Mouse (Mus musculus): Measurements from ENCODE around the gene Unc79. TPM values are rescaled to one million over a fixed set of nuclear protein-coding genes. Genes with fewer than 3 reads are reported as not detected.

The Unc79 gene
- polyA plus RNA-seq, 1 experiment from 2014 or later = 0.17 TPM

- 34% methylated on average over 4 of the region's 4 CpGs for WGBS
- ATAC-seq (ENCODE audit: low FRiP score, low TSS enrichment) (no peak), DNase-seq (ENCODE audit: low spot score) (no peak)
- Histone ChIP-seq H3K27ac (replicated peaks) (no peak overlapping the region), H3K36me3 (ENCODE audit: control insufficient read depth, insufficient read depth, low read length) (no peaks in the 10 kb centered on the region), H3K4me2 (replicated peaks; ENCODE audit: low read depth) (no peak overlapping the region), H3K9me3 (ENCODE audit: control insufficient read depth, low read length) (no peaks in the 10 kb centered on the region), H3K9ac (ENCODE audit: low read length) (no peak overlapping the region), H3K27me3 (ENCODE audit: control insufficient read depth, insufficient read depth, low read length) (no peaks in the 10 kb centered on the region), H3K4me3 (ENCODE audit: low read depth, low read length) (no peak overlapping the region), H3K4me1 (replicated peaks; ENCODE audit: control insufficient read depth, insufficient read depth) (no peaks in the 10 kb centered on the region)
- TF ChIP-seq CTCF (IDR thresholded peaks at IDR 0.05; ENCODE audit: low read depth) = no peak
- no peak for TF ChIP-seq EP300 (optimal IDR thresholded peaks at IDR 0.05)
These were observed 59.8 kb downstream of the Unc79 start for GRCm38 (mm10) chr12:103008491-103008890.

- ATAC-seq (ENCODE audit: low FRiP score, low TSS enrichment) = no peak
- Histone ChIP-seq H3K9me3 (ENCODE audit: control insufficient read depth, low read length) (no peaks in the 10 kb centered on the region), H3K9ac (ENCODE audit: low read length) (no peak overlapping the region), H3K4me2 (replicated peaks; ENCODE audit: low read depth) (no peak overlapping the region), H3K4me3 (ENCODE audit: low read depth, low read length) (no peak overlapping the region), H3K36me3 (ENCODE audit: control insufficient read depth, insufficient read depth, low read length) (no peaks in the 10 kb centered on the region), H3K4me1 (replicated peaks; ENCODE audit: control insufficient read depth, insufficient read depth) (no peaks in the 10 kb centered on the region), H3K27me3 (ENCODE audit: control insufficient read depth, insufficient read depth, low read length) (no peaks in the 10 kb centered on the region), H3K27ac (replicated peaks) (no peak overlapping the region)
- TF ChIP-seq EP300 (optimal IDR thresholded peaks at IDR 0.05) = no peak
- WGBS = 88% methylated on average over 12 of the region's 12 CpGs
- no peak for DNase-seq (ENCODE audit: low spot score)
These were observed 69.5 kb downstream of the Unc79 start for GRCm38 (mm10) chr12:103018161-103018560.

GRCm38 (mm10) chr12:103036692-103037091, 88.0 kb downstream of the Unc79 start:
- TF ChIP-seq EP300 (optimal IDR thresholded peaks at IDR 0.05) (no peak), CTCF (IDR thresholded peaks at IDR 0.05; ENCODE audit: low read depth) (no peak)
- no peak for ATAC-seq (ENCODE audit: low FRiP score, low TSS enrichment)
- H3K36me3 ChIP-seq (ENCODE audit: control insufficient read depth, insufficient read depth, low read length) = no peaks in the 10 kb centered on the region
- no peak overlapping the region for H3K27ac ChIP-seq (replicated peaks)
- no peak overlapping the region for H3K4me3 ChIP-seq (ENCODE audit: low read depth, low read length)
- H3K4me2 ChIP-seq (replicated peaks; ENCODE audit: low read depth) = no peak overlapping the region
- H3K9me3 ChIP-seq (ENCODE audit: control insufficient read depth, low read length) = no peaks in the 10 kb centered on the region
- no peak overlapping the region for H3K9ac ChIP-seq (ENCODE audit: low read length)
- H3K4me1 ChIP-seq (replicated peaks; ENCODE audit: control insufficient read depth, insufficient read depth) = no peaks in the 10 kb centered on the region
- no peak for DNase-seq (ENCODE audit: low spot score)
- no peaks in the 10 kb centered on the region for H3K27me3 ChIP-seq (ENCODE audit: control insufficient read depth, insufficient read depth, low read length)
- 62% methylated on average over 5 of the region's 5 CpGs for WGBS

GRCm38 (mm10) chr12:103039332-103039731, 90.7 kb downstream of the Unc79 start:
- H3K36me3 ChIP-seq (ENCODE audit: control insufficient read depth, insufficient read depth, low read length) = no peaks in the 10 kb centered on the region
- TF ChIP-seq EP300 (optimal IDR thresholded peaks at IDR 0.05) = no peak
- no peak for TF ChIP-seq CTCF (IDR thresholded peaks at IDR 0.05; ENCODE audit: low read depth)
- no peak overlapping the region for H3K4me2 ChIP-seq (replicated peaks; ENCODE audit: low read depth)
- H3K27ac ChIP-seq (replicated peaks) = no peak overlapping the region
- no peak for DNase-seq (ENCODE audit: low spot score)
- H3K9ac ChIP-seq (ENCODE audit: low read length) = no peak overlapping the region
- WGBS = 73% methylated on average over 10 of the region's 10 CpGs
- ATAC-seq (ENCODE audit: low FRiP score, low TSS enrichment) = no peak
- no peaks in the 10 kb centered on the region for H3K4me1 ChIP-seq (replicated peaks; ENCODE audit: control insufficient read depth, insufficient read depth)
- H3K27me3 ChIP-seq (ENCODE audit: control insufficient read depth, insufficient read depth, low read length) = no peaks in the 10 kb centered on the region
- H3K9me3 ChIP-seq (ENCODE audit: control insufficient read depth, low read length) = no peaks in the 10 kb centered on the region
- H3K4me3 ChIP-seq (ENCODE audit: low read depth, low read length) = no peak overlapping the region

GRCm38 (mm10) chr12:103040136-103040535, 91.5 kb downstream of the Unc79 start:
- Histone ChIP-seq H3K4me1 (replicated peaks; ENCODE audit: control insufficient read depth, insufficient read depth) (no peaks in the 10 kb centered on the region), H3K27me3 (ENCODE audit: control insufficient read depth, insufficient read depth, low read length) (no peaks in the 10 kb centered on the region), H3K4me3 (ENCODE audit: low read depth, low read length) (no peak overlapping the region), H3K4me2 (replicated peaks; ENCODE audit: low read depth) (no peak overlapping the region), H3K36me3 (ENCODE audit: control insufficient read depth, insufficient read depth, low read length) (no peaks in the 10 kb centered on the region), H3K27ac (replicated peaks) (no peak overlapping the region), H3K9ac (ENCODE audit: low read length) (no peak overlapping the region), H3K9me3 (ENCODE audit: control insufficient read depth, low read length) (no peaks in the 10 kb centered on the region)
- TF ChIP-seq CTCF (IDR thresholded peaks at IDR 0.05; ENCODE audit: low read depth) (no peak), EP300 (optimal IDR thresholded peaks at IDR 0.05) (no peak)
- no peak for ATAC-seq (ENCODE audit: low FRiP score, low TSS enrichment)
- DNase-seq (ENCODE audit: low spot score) = no peak
- 62% methylated on average over 2 of the region's 2 CpGs for WGBS

DNA sequence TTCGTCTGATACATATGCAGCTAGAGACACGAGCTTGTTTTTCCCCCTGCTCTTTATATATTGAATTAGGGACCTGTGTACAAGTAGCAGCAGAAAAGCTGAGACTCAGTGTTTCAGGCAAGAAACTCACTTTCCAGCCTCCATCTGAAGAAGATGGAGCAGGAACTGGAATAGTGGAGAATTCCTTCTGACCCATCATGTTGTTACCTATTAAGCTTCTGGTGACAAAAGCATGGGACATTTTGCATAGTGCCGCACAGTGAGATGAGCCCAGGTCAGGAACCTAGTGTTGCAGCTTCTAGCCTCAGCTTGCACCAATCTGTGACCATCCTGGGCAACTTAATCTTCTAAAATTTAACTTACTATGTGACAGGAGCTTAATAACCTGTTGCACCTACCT, 92.7 kb downstream of the Unc79 start:
- Histone ChIP-seq H3K27me3 (ENCODE audit: control insufficient read depth, insufficient read depth, low read length) (no peaks in the 10 kb centered on the region), H3K4me2 (replicated peaks; ENCODE audit: low read depth) (no peak overlapping the region), H3K4me3 (ENCODE audit: low read depth, low read length) (no peak overlapping the region), H3K4me1 (replicated peaks; ENCODE audit: control insufficient read depth, insufficient read depth) (no peaks in the 10 kb centered on the region), H3K9me3 (ENCODE audit: control insufficient read depth, low read length) (no peaks in the 10 kb centered on the region), H3K27ac (replicated peaks) (no peak overlapping the region), H3K9ac (ENCODE audit: low read length) (no peak overlapping the region), H3K36me3 (ENCODE audit: control insufficient read depth, insufficient read depth, low read length) (no peaks in the 10 kb centered on the region)
- ATAC-seq (ENCODE audit: low FRiP score, low TSS enrichment) (no peak), DNase-seq (ENCODE audit: low spot score) (no peak)
- WGBS = 83% methylated on average over 3 of the region's 3 CpGs
- no peak for TF ChIP-seq CTCF (IDR thresholded peaks at IDR 0.05; ENCODE audit: low read depth)
- no peak for TF ChIP-seq EP300 (optimal IDR thresholded peaks at IDR 0.05)
